Mouse (Mus musculus) layer of hippocampus, adult 8-10 months (tissue): Measurements from ENCODE around the gene Alpk3. TPM values are rescaled to one million over a fixed set of nuclear protein-coding genes. Genes with fewer than 3 reads are reported as not detected.

Experiments
- DNase-seq, 2 experiments: peaks; one replicate each; pipeline ENCODE4 v3.0.0; 2022; ENCODE audit warnings: low spot score in 2 of 2
- total RNA-seq, 4 experiments: library from RNA; stranded (reverse); gene quantifications; 2 replicates each; pipeline ENCODE4 v1.2.4; 2022

Alpk3 gene
- total RNA-seq: under 1 TPM; 0.25 to 0.52 (median 0.36) TPM

- no peak for DNase-seq
Measured at GRCm38 (mm10) chr7:81057471-81057870, at the start of gene Alpk3. Gene Alpk3, plus strand, starts transcription at chr7:81057600.

DNA sequence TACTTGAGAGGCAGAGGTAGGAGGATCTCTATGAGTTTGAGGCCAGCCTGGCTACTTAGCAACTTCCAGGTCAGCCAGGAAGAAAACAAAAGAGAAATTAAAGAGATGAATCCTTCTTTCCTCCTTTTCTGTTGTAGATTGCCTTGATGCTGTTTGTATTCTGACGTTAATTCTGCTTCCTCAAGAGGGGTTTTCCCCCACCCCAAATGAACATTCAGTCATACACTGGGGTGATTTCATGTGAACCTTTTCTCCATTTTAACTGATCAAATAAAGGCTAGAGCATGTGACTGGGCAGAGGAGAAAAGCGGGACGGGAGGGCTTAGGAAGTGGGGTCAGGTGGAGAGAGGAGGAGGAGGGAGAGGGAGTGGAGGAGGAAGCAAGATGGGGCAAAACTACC, 49.1 kb upstream of the Alpk3 start:
- DNase-seq: no peak

DNA sequence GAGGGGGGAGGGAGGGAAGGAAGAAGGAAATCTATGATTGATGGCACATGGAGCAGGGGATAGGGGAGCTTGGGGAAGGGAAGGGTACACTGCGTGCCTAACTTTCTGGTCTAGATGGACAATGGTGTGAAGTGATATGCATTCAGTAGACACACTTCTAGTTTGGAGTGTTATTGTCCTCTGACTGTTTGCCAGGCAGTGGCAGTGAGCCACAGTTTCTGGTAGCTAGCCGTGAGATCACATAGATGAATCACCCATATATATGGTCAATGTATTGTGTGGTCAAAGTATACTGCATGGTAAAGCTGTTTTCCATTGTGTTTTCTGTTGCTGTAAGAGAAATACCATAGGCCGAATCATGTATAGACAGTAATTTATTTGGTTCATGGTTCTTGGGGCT, 45.8 kb upstream of the Alpk3 start:
- no peak for DNase-seq

DNA sequence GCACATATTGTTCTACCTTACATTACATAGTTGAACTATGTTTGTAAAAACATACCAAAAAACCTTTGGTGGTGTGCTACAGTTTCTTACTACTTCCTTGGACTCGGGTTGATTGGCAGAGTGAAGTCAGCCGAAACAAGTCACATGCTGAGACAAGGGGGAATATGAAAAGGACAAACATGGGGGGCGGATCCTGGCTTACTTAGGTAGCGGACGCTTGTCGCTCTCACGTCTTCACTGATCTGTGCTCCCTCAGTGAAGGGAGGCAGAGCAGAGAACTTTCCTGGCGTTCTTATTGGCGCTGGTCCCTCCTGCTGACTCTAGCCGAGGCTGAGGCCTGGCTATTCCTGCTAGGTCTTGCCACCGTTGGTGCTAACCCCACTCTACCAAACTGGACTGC, 37.1 kb upstream of the Alpk3 start:
- DNase-seq: no peak

DNA sequence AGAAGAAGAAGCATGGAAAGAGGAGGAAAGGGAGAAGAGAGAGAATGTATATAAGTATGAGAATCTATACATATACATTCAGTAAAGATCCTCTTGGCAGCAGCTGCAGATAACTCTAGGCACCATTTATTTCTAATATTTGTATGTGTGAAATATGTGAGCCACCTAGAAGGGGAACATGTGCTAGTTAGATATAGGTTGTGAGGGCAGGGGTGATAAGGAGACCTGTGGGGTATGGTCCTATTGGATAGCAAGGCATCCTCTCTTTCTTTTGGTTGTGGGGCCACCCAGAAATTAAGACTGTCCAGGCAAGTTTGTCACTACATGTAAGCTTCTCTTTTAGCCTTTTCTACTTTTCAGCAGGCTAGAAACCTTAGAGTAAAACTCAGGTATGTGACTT, 34.7 kb upstream of the Alpk3 start:
- DNase-seq: no peak

DNA sequence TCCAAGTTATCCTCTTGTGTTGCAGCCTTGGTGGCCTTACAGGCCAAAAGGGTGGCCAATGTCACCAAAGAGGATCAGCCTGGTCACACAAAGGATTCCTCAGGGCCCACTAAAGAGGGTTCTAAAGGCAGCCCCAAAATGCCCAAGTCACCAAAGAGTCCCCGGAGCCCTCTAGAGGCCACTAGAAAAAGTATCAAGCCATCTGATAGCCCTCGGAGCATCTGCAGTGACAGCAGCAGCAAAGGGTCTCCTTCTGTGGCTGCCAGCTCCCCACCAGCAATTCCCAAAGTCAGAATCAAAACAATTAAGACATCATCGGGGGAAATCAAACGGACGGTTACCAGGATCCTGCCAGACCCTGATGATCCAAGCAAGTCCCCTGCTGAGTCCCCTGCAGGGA, 33.3 kb upstream of the Alpk3 start:
- DNase-seq: no peak

DNA sequence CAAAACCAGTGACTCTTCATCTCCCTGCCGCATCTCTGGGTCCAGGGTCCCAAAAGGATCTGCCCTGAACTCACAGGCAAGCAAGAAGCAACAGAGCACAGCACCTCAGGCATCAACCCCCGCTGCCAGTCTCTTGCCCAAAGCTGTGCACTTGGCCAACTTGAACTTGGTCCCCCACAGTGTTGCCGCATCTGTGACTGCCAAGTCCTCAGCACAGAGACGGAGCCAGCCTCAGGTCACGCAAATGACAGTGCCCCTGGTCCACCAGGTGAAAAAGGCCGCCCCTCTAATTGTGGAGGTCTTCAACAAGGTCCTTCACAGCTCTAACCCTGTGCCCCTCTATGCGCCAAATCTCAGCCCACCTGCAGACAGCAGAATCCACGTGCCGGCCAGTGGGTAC, 32.7 kb upstream of the Alpk3 start:
- no peak for DNase-seq

- DNase-seq: no peak
Measured at GRCm38 (mm10) chr7:81025751-81026150, 31.6 kb upstream of the Alpk3 start.

GRCm38 (mm10) chr7:81039711-81040110, 17.7 kb upstream of the Alpk3 start:
- DNase-seq: no peak

DNA sequence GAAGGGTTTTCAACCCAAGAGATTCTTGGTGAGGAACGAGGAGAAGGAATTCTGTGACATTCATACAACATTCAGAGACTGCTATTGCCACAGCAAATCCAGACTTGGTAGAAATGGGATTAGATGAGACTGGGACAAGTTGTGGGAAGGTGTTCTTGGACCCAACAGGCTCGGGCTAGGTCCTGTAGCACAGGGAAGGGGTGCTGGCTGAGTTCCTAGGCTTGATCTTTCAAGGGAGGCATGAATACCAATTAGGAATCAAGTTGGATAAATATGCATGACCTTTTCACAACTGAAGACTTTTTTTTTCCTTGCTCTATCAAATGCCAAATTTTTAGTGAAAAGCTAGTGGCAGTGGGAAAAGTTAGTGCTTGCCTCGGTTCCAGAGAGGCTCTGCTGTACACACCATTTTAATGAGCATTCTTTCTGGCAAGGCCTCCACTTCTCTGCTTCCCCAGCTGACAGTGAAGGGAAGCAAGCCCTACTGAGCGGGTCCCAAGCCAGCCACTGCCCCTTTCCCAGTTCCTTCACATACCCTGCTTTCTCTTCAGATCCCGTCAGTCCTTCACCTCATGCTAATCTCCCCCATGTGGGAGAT, 14.3 kb upstream of the Alpk3 start:
- DNase-seq: peak in 1 of 2 experiments; percentile 28

DNA sequence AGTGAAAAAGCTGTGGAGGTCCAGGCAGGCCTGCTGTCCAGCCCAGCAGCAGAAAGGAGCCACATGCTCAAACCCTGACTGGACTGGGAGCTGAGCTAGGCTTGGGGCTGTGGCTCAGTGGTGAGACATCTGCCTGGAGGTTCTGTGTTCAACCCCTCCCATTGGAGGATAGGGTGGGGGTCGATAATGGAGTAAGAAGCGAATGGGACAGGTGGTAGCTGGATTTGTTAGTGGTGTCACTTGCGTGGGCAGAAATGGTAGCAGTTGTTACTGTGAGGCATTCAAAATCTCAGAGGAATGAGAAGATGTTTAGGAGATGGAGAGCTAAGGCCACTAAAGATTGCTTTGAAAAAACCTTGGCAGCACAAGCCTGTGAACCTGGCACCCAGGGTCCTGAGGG, 9.6 kb upstream of the Alpk3 start:
- no peak for DNase-seq

DNA sequence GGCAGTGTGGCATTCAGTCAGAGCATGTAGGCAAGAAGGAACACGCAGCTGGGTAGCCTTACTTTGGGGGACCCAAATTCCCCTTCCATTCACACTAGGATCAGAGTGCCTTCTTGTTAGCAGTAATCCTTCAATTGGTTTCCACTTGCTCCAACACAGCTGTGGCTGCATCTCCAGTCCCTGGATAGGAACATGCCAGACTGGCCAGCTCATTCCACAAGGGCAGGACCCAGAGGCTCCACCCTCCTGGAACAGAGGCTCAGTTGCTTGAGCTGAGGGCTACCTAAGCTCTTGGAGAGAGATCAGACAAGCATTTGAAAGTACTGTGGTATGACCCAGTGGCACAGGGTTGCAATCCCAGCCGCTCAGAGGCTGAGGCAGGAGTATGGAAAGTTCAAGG, 8.9 kb upstream of the Alpk3 start:
- no peak for DNase-seq

- no peak for DNase-seq
Measured at GRCm38 (mm10) chr7:81049966-81050365, 7.4 kb upstream of the Alpk3 start.

DNA sequence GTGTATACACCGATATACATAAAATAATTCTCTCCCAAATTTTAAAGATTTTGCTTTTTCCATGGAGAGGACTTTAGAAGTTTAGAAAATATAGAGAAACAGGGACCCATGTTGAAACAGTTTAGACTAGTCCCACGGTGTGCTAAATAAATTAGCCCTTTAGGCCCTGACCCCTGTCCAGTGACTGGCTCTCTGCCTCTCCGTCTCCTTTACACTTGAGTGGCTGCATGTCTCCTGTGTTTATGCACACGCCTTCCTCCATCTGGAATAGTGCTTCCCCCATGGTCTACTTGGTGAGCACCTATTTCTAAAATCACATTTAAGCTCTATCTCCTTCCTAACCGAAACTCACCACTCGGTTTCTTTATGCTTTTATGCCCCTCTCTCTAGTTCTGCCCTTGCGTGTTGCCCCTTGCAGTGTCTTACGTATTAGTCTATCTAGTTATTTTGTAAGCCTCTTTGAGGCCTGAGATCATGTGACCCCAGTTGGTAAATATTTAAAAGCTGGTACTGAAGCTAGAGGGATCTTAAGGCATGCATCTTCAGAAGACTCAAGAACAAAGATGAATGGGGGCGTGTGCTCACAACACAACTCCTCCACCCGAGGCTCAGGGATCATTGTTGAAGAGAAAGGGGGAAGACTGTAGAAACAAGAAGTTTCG, 1.6 kb upstream of the Alpk3 start:
- no peak for DNase-seq

GRCm38 (mm10) chr7:81057901-81058711, 706 bp downstream of the Alpk3 start:
- DNase-seq: no peak

GRCm38 (mm10) chr7:81058712-81059154, 1.3 kb downstream of the Alpk3 start:
- no peak for DNase-seq

DNA sequence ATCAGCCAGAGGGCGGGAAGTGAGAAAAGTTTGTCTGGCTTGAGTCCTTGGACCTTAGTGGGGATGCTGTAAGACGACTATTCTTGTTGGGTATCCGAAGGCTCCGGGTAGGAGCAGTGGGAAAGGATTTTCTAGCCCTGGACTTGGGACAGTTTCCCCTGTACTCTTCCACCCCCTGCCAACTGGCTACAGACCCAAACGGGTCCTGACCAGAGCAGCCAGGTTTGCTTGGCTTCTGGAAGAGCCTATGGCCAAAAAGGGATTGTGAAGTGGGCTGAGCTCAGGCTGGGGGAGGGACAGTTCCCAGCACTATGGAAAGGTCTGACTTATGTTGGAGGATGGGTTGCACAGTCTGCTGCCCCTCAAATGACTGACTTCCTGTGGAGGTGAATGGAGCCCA, 2.0 kb downstream of the Alpk3 start:
- no peak for DNase-seq

GRCm38 (mm10) chr7:81060908-81061307, 3.5 kb downstream of the Alpk3 start:
- no peak for DNase-seq

DNA sequence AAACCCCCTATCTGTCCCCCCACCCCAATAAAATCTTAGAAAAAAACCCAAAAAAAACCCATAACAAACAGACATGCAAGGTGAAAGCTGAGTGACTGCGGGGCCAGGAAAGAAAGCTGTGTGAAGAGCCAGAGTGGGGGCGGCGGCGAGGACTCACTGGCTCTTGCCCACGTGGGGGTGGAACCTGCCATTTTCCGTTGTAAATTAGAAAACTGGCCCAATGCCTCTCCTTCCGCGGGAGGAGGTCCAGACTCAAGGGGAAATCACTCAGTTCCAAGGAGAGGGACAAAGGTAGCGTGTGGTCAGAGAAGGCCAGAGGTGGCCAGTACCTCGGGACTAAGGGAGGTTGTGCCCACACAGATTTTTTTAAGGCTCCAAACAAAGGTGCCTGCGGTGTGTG, 4.5 kb downstream of the Alpk3 start:
- DNase-seq: no peak

DNA sequence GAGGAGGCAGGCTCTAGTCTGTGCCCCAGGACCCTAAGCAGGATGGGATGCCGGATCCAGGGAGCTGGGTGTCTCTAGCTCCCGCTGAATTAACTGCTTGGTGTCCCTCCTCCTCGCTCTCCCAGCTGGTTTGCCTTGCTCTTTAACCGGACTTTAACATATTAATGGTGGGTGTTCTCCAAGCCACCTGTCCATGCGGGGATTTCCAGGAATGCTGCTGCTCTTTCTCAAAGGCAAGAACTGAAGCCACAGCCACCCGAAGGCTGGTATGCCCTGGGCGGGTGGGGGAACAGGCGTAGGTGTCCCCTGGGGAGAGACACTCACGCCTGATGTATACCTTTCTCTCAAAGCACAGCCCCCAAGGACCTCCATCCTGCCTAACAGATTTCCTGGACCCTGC, 5.9 kb downstream of the Alpk3 start:
- no peak for DNase-seq

GRCm38 (mm10) chr7:81066714-81067113, 9.3 kb downstream of the Alpk3 start:
- DNase-seq: no peak

DNA sequence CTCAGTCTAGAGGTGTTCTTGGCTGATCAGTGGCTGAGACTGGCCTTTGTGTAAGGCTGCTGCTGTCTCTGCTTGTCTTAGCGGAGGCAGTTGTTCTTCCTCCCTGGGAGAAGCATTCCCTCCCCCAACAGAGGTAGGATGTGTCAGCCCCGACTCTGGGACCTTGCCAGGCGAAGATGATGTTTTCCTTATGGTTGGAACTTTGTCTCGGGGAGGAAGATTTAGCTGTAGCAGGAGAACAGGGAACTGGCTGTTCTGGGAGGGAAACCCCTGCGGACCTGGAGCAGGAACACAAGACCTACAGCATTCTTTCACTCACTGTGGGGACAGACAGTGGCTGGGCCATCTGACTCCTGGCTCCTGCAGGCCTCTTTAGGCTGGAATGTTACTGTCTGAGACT, 15.1 kb downstream of the Alpk3 start:
- DNase-seq: no peak

DNA sequence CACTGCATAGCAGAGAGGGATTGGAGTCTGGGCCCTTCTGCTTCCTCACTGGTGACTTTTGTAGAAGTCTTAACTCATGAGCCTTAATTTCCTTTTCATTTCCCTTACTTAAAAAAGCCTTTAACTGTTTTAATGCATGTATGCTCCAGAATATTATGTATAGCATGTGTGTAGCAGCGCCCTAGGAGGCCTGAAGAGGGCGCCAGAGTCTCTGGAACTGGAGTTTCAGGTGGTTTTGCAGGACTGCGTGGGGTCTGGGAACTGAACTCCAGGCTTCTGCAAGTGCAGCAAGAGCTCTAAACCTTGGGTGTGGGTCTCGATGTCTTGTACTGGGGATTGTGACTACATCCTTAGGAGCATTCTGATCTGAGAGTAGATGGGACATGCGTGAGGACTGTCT, 15.9 kb downstream of the Alpk3 start:
- no peak for DNase-seq
